Mouse (Mus musculus) kidney, embryonic 15.5 days (tissue): ENCODE results near the gene Gfy. TPM values are rescaled to one million over a fixed set of nuclear protein-coding genes. Genes with fewer than 3 reads are reported as not detected.

Experiments used
- ATAC-seq: fragments of 200-750 bp; cut with Nextera tagmentation; replicated peaks from 2 replicates; pipeline ENCODE4 v1.8.0; 2017; ENCODE audit warnings: moderate TSS enrichment; ENCODE audit not compliant: low FRiP score
- H3K27ac ChIP-seq: fragments of 300-500 bp; sonication (generic); 2 replicates; pipeline ENCODE4 v1.5.1; 2015; ENCODE audit warnings: mild to moderate bottlenecking, inconsistent platforms
- H3K27me3 ChIP-seq: fragments of 300-500 bp; sonication (generic); 2 replicates; pipeline ENCODE4 v1.6.1; 2015; ENCODE audit warnings: inconsistent platforms
- H3K36me3 ChIP-seq: fragments of 300-500 bp; sonication (generic); 2 replicates; pipeline ENCODE4 v1.6.1; 2015; ENCODE audit warnings: inconsistent platforms
- H3K4me1 ChIP-seq: fragments of 300-500 bp; sonication (generic); 2 replicates; pipeline ENCODE4 v1.6.1; 2015; ENCODE audit warnings: inconsistent platforms
- H3K4me2 ChIP-seq: fragments of 300-500 bp; sonication (generic); 2 replicates; pipeline ENCODE4 v1.6.1; 2015; ENCODE audit warnings: moderate library complexity, mild to moderate bottlenecking, inconsistent platforms
- H3K4me3 ChIP-seq: fragments of 300-500 bp; sonication (generic); replicated peaks from 2 replicates; pipeline ENCODE4 v1.5.1; 2015; ENCODE audit warnings: mild to moderate bottlenecking, inconsistent platforms
- H3K9ac ChIP-seq: fragments of 300-500 bp; sonication (generic); 2 replicates; pipeline ENCODE4 v1.6.1; 2015; ENCODE audit warnings: mild to moderate bottlenecking, inconsistent platforms
- H3K9me3 ChIP-seq: fragments of 300-500 bp; sonication (generic); replicated peaks from 2 replicates; pipeline ENCODE4 v1.6.1; 2016; ENCODE audit warnings: inconsistent platforms
- WGBS: fragments of 180-500 bp; shearing (Covaris S2); methylation state at CpG from one replicate; pipeline ENCODE4 v1.1.7; 2015; ENCODE audit warnings: mixed read lengths; 5-methylcytosine and 5-hydroxymethylcytosine counted together
- polyA plus RNA-seq: library from polyadenylated mRNA; unstranded; fragments of >200 nt; fragmentation: Nextera tagmentation; extraction: Ambion mirVana; gene quantifications from 2 replicates; pipeline ENCODE4 v1.2.1, GENCODE M21; 2015

Gene Gfy
- polyA plus RNA-seq, 1 experiment from 2014 or later: not detected

DNA sequence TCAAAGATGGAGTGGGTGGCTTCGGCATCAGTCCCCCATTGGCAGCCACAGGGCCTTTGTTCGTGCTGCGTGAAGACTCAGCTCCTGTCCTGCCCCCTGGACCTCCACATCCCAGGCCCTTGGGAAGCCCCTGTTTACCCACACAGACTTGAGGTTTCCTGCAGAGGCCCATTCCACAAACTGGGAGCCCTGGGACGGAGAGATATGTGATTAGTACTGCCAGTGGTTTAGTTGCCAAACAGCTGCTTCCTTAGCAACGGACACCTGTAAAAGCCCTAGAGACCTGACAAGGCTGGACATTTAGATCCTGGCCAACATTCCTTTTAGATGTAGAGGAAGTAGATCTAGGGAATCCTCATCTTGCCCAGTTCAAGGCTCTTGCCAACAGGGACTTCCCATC is 37.5 kb downstream of the Gfy start:
- Histone ChIP-seq H3K9me3 (no peaks in the 10 kb centered on the region), H3K4me1 (no peaks in the 10 kb centered on the region), H3K27me3 (0 out of 2 replicates have a peak, but pooled peaks cover 4% of the 10 kb centered on the region), H3K36me3 (peaks cover 56% of the 10 kb centered on the region), H3K4me3 (no peak overlapping the region), H3K27ac (no peak overlapping the region), H3K9ac (no peak overlapping the region), H3K4me2 (no peak overlapping the region)
- ATAC-seq: no peak
- WGBS: 87% methylated on average over 5 of the region's 5 CpGs

DNA sequence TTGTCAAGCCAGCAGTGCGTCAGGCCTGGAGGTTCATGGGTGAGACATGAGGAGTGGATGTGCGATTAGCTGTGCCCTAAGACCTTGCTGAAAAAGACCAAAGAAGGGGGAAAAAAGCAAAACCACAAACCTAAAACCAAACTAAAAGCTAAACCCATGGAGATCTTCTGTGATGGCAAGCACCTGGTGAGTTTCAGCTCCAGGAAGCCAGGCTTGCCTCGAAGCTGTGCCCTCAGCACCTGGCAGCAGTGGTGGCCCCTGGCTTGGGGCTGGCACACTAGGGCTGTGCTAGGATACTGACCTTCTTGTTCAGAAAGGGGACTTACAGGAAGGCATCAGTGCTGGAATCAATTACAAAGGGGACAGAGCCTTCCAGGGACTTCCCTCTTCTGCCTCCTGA is 38.0 kb downstream of the Gfy start:
- WGBS: 89% methylated on average over 3 of the region's 3 CpGs
- no peak for ATAC-seq

DNA sequence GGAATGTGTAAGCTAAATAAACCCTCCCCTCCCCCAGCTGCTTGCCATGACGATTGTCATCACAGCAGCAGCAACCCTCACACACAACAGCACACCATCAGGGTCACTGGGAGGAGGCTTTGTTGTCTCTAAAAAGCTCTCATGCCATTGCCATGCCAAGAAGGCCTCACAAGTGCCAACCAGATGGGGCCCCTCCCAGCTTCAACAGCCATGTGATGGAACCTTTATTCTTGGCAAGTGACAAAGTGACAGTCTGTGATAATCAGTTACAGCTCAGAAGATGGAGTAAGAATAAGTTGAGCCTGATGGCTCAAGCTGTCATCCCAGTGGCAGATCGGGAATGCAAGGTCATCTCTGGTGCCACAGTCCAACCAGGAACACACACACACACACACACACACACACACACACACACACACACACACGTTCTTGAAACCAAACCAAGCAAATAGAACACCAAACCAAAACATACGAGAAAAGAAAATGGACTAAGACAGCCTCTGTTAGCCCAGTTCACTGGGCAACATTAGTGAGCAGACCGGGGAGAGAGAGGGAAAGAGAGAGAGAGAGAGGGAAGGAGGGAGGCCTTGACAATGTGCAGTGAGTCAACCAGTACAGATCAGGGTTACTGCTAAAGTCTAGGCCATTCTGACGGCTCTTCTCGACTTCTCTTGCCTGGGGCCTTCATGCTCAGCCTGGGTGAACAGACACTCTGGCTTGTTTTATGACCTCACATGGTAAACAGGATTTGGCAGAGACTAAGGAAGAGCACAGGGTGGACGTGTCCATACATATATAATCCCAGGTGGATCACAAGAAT is 39.3 kb downstream of the Gfy start:
- Histone ChIP-seq H3K9me3 (no peaks in the 10 kb centered on the region), H3K4me2 (no peak overlapping the region), H3K27ac (no peak overlapping the region), H3K9ac (no peak overlapping the region), H3K4me3 (no peak overlapping the region), H3K27me3 (0 out of 2 replicates have a peak, but pooled peaks cover 4% of the 10 kb centered on the region), H3K36me3 (peaks cover 39% of the 10 kb centered on the region), H3K4me1 (peaks cover 10% of the 10 kb centered on the region)
- ATAC-seq: no peak
- WGBS: 71% methylated on average over 8 of the region's 8 CpGs

More for the DNA sequence above, 38.0 kb downstream of the Gfy start:
- Histone ChIP-seq H3K9ac (no peak overlapping the region), H3K4me2 (no peak overlapping the region), H3K36me3 (peaks cover 51% of the 10 kb centered on the region), H3K27me3 (0 out of 2 replicates have a peak, but pooled peaks cover 4% of the 10 kb centered on the region), H3K4me1 (0 out of 2 replicates have a peak, but pooled peaks cover 2% of the 10 kb centered on the region), H3K27ac (no peak overlapping the region), H3K4me3 (no peak overlapping the region), H3K9me3 (no peaks in the 10 kb centered on the region)

DNA sequence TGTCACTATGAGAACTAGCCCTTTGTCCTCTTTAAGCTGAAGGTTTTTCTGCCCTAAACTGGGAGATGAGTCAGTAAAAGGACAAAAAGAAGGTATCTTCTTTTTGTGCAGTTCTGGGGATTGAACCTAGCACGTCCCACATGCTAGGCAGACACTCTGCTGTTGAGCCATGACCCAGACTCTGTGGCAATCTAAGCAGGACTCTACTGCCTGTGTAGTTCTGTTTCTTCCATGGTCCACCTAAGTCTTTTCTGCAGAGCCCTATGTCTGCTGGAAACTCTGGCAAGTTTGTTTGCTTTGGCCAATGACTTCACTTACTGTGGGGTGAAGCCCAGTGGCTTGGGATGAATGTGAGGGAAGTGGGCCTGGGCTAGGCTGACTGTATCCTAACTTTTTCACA is 41.0 kb downstream of the Gfy start:
- H3K4me1 ChIP-seq: peaks cover 16% of the 10 kb centered on the region
- no peaks in the 10 kb centered on the region for H3K9me3 ChIP-seq
- H3K4me3 ChIP-seq: no peak overlapping the region
- H3K4me2 ChIP-seq: no peak overlapping the region
- H3K36me3 ChIP-seq: peaks cover 22% of the 10 kb centered on the region
- no peak overlapping the region for H3K9ac ChIP-seq
- 0 out of 2 replicates have a peak, but pooled peaks cover 4% of the 10 kb centered on the region for H3K27me3 ChIP-seq
- ATAC-seq: no peak
- 82% methylated on average over 1 of the region's 1 CpGs for WGBS
- no peak overlapping the region for H3K27ac ChIP-seq

DNA sequence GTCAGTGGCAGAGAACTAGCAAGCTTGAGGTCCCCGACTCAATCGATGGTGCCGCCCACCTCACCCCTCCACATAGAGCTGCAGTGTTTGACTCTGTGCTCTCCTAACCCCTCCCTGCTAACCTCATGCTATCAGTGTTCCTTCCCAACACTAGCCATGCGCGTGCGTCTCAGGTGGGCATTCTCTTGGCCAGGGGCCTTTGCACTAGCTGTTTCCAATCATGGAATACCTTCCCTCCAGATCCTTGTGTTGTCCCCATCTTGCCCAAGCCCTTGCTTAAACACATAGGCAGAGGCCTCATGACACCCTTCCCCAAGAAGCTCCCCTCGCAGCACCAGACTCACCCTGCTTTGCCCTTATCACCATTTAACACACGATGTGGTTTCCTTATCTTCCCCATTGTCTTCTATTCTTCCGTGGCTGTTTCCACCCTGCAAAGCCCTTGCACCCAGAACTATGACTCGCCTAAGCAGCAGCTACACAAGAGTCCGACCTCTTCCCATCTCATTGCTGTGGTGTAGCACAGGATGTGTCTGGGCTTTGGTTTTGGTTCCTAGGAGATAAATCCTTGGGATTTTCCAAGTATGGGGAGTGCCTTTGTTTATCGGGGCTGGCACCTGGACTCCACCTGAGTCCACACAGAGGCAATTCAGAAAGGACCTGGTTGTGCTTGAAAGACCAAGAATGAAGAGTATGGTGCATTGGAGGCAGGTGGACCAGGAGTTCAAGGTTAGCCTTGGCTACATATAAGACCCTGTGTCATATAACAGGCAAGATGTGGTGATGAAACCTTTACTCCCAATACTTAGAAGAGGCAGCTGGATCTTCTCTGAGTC is 42.0 kb downstream of the Gfy start:
- Histone ChIP-seq H3K4me1 (peaks cover 16% of the 10 kb centered on the region), H3K9me3 (no peaks in the 10 kb centered on the region), H3K4me2 (no peak overlapping the region), H3K4me3 (no peak overlapping the region), H3K27me3 (0 out of 2 replicates have a peak, but pooled peaks cover 4% of the 10 kb centered on the region), H3K36me3 (peaks cover 12% of the 10 kb centered on the region), H3K9ac (no peak overlapping the region), H3K27ac (no peak overlapping the region)
- WGBS: 80% methylated on average over 12 of the region's 12 CpGs
- ATAC-seq: no peak

DNA sequence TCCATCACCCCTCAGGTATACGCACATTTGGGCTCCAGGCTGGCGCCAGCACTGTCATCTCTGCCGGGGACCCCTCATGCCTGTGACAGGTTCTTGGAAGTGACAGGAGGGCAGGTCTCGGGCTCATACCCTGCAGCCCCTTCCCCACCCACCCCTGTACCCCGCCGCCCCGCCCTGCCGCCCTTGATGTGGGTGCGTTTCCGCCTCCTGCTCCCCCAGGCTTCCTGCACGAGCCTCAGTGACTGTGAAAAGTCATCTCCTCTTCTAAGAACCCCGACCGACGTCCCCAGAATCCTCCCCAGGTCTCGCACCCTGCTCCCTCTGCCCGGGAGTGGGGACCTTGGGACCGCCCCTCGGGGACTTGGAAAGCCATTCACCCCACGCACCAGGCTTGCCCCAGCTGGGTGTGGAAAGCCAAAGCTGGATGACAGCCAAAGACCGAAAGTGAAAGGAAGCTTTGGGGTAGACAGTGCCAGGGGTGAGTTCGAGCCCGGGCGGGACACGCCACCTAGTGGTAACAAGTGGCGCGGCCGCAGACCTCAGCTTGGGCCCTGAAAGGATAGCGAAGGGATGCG is 43.3 kb downstream of the Gfy start, which contains the start of the genes Gm45713 and Flt3l:
TSS of gene Gm45713 (minus strand) at position 239 of the 575 bp plus-strand sequence.
TSS of gene Flt3l (minus strand) at position 440 of the 575 bp plus-strand sequence.
- Histone ChIP-seq H3K4me3 (peak within 1 kb of the TSS; percentile 64), H3K9me3 (no peaks in the 10 kb centered on the region), H3K27me3 (0 out of 2 replicates have a peak, but pooled peaks cover 4% of the 10 kb centered on the region), H3K27ac (no peak within 1 kb of the TSS), H3K4me1 (peaks cover 16% of the 10 kb centered on the region), H3K36me3 (no peaks in the 10 kb centered on the region), H3K4me2 (peak within 1 kb of the TSS; percentile 88), H3K9ac (peak within 1 kb of the TSS; percentile 65)
- peak; percentile 82 for ATAC-seq
- WGBS: 3% methylated on average over 29 of the region's 29 CpGs

DNA sequence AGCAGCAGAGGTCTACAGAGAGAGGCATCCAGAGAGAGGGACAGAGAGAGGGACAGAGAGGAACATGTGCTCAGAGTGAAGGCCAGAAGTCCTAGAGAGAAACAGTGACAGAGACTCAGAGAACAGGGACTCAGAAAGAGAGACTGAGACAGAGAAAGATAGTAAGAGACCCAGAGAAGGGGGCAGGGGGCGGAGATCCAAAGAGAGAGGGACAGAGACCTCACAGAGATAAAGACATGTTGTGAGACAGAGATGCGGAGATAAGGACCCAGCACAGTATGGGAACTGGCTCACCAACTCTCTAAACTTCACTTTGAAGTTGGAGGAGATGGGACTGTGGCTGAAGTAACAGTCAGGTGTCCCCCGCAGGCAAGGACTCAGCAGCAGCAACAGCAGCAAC is 44.0 kb downstream of the Gfy start:
- Histone ChIP-seq H3K27me3 (0 out of 2 replicates have a peak, but pooled peaks cover 4% of the 10 kb centered on the region), H3K9ac (no peak overlapping the region), H3K4me3 (peak overlapping the region; percentile 64; the same call in 1 of the 2 replicates)

DNA sequence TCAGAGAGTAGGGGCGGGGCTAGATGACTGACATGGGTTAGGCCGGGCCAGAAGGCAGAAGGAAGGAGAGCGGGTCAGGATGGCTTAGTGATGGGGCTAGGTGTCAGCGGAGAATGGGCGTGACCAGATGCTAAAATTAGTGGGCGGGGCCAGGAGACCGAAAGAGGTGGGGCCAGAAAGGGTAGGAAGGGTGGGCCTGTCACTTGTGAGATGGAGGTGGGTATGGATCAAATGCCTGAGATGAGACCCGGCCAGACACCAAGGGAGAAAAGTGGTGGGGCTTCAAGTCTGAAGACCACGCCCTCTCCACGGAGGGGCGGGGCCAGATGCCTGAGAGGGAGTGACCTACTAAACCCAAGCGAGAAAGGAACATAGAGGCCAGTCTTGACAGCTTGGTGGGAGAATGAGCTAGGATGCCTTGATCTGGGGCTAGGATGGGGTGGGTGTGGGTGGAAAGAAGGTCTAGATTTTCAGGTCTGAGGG is 44.8 kb downstream of the Gfy start:
- 9% methylated on average over 12 of the region's 12 CpGs for WGBS
- Histone ChIP-seq H3K27me3 (0 out of 2 replicates have a peak, but pooled peaks cover 4% of the 10 kb centered on the region), H3K4me3 (no peak overlapping the region; the same call in 1 of the 2 replicates), H3K36me3 (no peaks in the 10 kb centered on the region), H3K4me2 (peak overlapping the region; percentile 21), H3K4me1 (peaks cover 19% of the 10 kb centered on the region), H3K9me3 (no peaks in the 10 kb centered on the region), H3K27ac (no peak overlapping the region), H3K9ac (no peak overlapping the region)
- peak; percentile 33; the same call in 1 of the 2 replicates for ATAC-seq

More for the DNA sequence above, 44.0 kb downstream of the Gfy start:
- Histone ChIP-seq H3K27ac (no peak overlapping the region), H3K4me1 (peaks cover 16% of the 10 kb centered on the region), H3K4me2 (peak overlapping the region; percentile 88), H3K9me3 (no peaks in the 10 kb centered on the region), H3K36me3 (no peaks in the 10 kb centered on the region)
- no peak for ATAC-seq
- 76% methylated on average over 3 of the region's 3 CpGs for WGBS

DNA sequence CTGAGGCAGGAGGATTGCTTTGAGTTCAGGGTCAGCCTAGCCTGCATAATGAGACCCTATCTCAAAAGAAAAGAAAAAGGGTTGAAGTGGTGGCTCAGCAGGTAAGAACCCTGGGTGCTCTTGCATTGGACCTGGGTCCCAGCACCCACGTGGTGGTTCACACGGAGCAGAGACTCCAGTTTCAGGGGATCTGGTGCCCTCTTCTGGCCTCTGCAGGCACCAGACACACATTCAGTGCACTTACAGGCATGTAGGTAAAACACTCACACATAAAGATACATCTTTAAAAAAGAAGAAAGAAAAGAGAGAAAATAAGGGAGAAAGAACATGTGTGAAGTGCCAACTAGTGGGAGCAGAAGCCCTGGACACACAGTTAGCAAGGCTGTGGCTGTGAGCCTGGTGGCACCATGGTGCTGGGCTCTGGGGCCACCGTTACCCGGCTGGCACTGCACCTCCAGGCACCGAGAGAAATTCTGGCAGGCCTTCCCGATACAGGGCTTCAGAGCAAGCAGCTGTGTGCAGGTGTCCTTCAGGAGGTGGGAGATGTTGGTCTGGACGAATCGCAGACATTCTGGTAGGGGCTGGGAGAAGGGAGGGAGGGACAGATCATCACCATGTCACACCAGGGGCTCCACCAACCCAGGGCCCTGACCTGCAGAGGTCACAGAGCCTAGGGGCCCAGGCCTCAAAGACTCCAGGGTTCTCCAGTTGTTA is 45.8 kb downstream of the Gfy start:
- 81% methylated on average over 8 of the region's 8 CpGs for WGBS
- no peaks in the 10 kb centered on the region for H3K36me3 ChIP-seq
- peaks cover 25% of the 10 kb centered on the region for H3K4me1 ChIP-seq
- no peak overlapping the region for H3K4me3 ChIP-seq
- H3K4me2 ChIP-seq: no peak overlapping the region
- ATAC-seq: no peak
- no peak overlapping the region for H3K27ac ChIP-seq
- no peaks in the 10 kb centered on the region for H3K9me3 ChIP-seq
- H3K27me3 ChIP-seq: 0 out of 2 replicates have a peak, but pooled peaks cover 4% of the 10 kb centered on the region
- no peak overlapping the region for H3K9ac ChIP-seq

DNA sequence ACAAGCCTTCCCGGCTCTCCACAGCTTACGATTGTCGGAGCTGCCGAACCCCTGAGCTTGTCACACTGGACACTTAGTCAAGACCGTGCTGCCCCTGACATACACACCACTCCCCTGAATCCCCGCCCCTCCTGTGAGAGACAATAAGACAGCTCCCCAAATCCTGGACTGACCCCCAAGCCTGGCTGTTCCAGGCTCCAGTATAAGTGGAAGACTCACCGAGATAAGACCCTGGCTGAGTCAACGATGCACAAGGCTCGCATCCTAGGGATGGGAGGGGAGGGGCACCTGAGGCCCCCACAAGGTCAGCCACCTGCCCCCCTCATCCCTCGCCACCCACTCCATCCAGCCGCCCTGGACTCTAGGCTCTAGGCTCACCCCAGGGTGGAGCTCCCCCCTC is 47.5 kb downstream of the Gfy start:
- 80% methylated on average over 11 of the region's 11 CpGs for WGBS
- no peak overlapping the region for H3K27ac ChIP-seq
- no peak overlapping the region for H3K9ac ChIP-seq
- H3K4me1 ChIP-seq: peaks cover 31% of the 10 kb centered on the region
- ATAC-seq: no peak
- no peaks in the 10 kb centered on the region for H3K27me3 ChIP-seq
- peaks cover 7% of the 10 kb centered on the region for H3K36me3 ChIP-seq
- no peak overlapping the region for H3K4me3 ChIP-seq
- no peaks in the 10 kb centered on the region for H3K9me3 ChIP-seq
- H3K4me2 ChIP-seq: no peak overlapping the region
